ENCODE assay signal across 12 mouse cellular contexts in genomic region chr1:135517469-135517868, GRCm38 (mm10).
"Had no signal": no experiment of that assay in that cellular context is flagged by ENCODE, and none has a peak within 500 bp of the region (broad histone marks: within the 10 kb centered on the region; RNA-seq: fewer than 3 reads in every experiment).

No protein-coding gene starts in this region.

- H3K4me3 ChIP-seq: layer of hippocampus, adult 2 months; limb, embryonic 12.5 days; liver, embryonic 13.5 days; lung, embryonic 15.5 days; midbrain, embryonic 12.5 days; stomach, embryonic 15.5 days had no signal

- H3K4me2 ChIP-seq: limb, embryonic 12.5 days; liver, embryonic 13.5 days; lung, embryonic 15.5 days; midbrain, embryonic 12.5 days; stomach, embryonic 15.5 days had no signal

- H3K9me3 ChIP-seq: liver, embryonic 13.5 days; lung, embryonic 15.5 days; midbrain, embryonic 12.5 days; stomach, embryonic 15.5 days had no signal

- H3K27ac ChIP-seq: limb, embryonic 12.5 days; liver, embryonic 13.5 days; lung, embryonic 15.5 days; midbrain, embryonic 12.5 days; stomach, embryonic 15.5 days had no signal

- H3K36me3 ChIP-seq: liver, embryonic 13.5 days; midbrain, embryonic 12.5 days; stomach, embryonic 15.5 days had no signal

- H3K27me3 ChIP-seq: limb, embryonic 12.5 days; lung, embryonic 15.5 days; stomach, embryonic 15.5 days had no signal

- H3K9ac ChIP-seq: limb, embryonic 12.5 days; liver, embryonic 13.5 days; liver, postnatal 0 days; lung, embryonic 15.5 days; midbrain, embryonic 12.5 days; stomach, embryonic 15.5 days had no signal

- DNase-seq: kidney, postnatal 36 days; liver; liver, embryonic 13.5 days; liver, postnatal 0 days; lung, postnatal 14 days; right cerebral cortex, postnatal 14 days; thymus, postnatal 4 days had no signal
